Mouse (Mus musculus) brown adipose tissue, adult 24 weeks (tissue): ENCODE measurements around the gene C8a. TPM values are rescaled to one million over a fixed set of nuclear protein-coding genes. Genes with fewer than 3 reads are reported as not detected.

Experiments used
- H3K27ac ChIP-seq: fragments of 200-500 bp; replicated peaks from 2 replicates; pipeline ENCODE4 v1.5.1; 2012; ENCODE audit warnings: low read depth, mild to moderate bottlenecking, low read length
- H3K4me1 ChIP-seq: fragments of 200-500 bp; 2 replicates; pipeline ENCODE4 v1.6.1; 2012; ENCODE audit warnings: low read length, mixed read lengths; ENCODE audit not compliant: control insufficient read depth, insufficient read depth, insufficient read length
- H3K4me3 ChIP-seq: fragments of 200-500 bp; 2 replicates; pipeline ENCODE4 v1.5.1; 2012; ENCODE audit warnings: low read depth, mild to moderate bottlenecking, low read length, moderate library complexity; ENCODE audit not compliant: insufficient read depth
- polyA plus RNA-seq: library from polyadenylated mRNA; stranded (reverse); fragments of >200 nt; gene quantifications from 2 replicates; pipeline ENCODE4 v1.2.4, GENCODE M21; 2012; ENCODE audit not compliant: missing spikeins, insufficient read depth, insufficient read length

The C8a gene
- not detected in 2 replicates for polyA plus RNA-seq

- Histone ChIP-seq H3K27ac (no peak within 1 kb of the TSS), H3K4me3 (no peak within 1 kb of the TSS)
These were observed at the start of gene C8a for GRCm38 (mm10) chr4:104876323-104876722. TSS of gene C8a (minus strand) at chr4:104876398.

GRCm38 (mm10) chr4:104925383-104925782 is 49.2 kb upstream of the C8a start:
- no peaks in the 10 kb centered on the region for H3K4me1 ChIP-seq
- H3K4me3 ChIP-seq = no peak overlapping the region
- no peak overlapping the region for H3K27ac ChIP-seq

More at GRCm38 (mm10) chr4:104876323-104876722, at the start of gene C8a:
- H3K4me1 ChIP-seq = no peaks in the 10 kb centered on the region

DNA sequence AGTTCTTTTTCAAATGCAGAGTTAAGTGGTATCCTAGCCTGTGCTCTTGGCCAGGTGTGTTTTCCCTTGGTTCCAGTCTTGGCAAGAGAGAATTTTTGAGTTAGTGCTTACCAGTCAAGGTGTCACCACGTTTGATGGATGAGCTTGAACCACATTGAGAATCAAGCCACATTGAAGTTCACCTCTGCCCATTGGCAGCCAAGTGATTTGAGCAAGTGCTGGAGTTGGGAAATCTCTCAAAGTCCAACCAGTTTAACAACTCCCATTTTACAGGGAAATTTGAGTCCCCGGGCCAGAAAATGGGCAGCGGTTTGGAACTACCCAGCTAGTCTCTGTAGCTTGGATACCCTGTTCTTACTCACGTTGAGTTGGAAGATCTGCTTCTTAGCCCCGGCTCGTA is 41.8 kb upstream of the C8a start:
- H3K4me1 ChIP-seq = no peaks in the 10 kb centered on the region
- H3K4me3 ChIP-seq = no peak overlapping the region
- H3K27ac ChIP-seq = no peak overlapping the region

DNA sequence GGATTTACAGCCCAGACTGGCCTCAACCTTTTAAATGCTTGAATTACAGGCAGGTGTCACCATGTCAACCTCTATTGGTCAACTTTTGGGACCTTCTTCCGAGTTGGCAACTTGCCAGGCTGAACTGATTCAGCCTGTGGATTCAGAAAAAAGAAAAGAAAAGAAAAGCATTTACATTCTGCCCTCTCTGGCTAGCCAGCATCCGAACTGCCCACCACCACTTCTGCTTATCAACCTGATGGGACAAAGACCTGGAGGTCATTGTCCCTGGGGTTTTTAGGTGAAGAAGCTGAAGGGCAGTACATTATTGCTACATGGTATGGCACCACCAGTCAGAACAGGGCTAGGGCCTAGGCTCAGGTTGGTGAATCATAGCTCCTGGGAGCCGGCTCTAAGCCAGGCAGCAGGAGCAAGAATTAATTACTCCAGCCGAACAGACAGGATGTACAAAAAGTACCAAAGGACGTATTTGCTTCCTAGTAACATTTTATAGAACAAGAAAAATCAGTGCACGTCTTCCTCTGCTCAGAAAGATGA is 38.6 kb upstream of the C8a start:
- Histone ChIP-seq H3K4me3 (no peak overlapping the region), H3K27ac (no peak overlapping the region), H3K4me1 (no peaks in the 10 kb centered on the region)

DNA sequence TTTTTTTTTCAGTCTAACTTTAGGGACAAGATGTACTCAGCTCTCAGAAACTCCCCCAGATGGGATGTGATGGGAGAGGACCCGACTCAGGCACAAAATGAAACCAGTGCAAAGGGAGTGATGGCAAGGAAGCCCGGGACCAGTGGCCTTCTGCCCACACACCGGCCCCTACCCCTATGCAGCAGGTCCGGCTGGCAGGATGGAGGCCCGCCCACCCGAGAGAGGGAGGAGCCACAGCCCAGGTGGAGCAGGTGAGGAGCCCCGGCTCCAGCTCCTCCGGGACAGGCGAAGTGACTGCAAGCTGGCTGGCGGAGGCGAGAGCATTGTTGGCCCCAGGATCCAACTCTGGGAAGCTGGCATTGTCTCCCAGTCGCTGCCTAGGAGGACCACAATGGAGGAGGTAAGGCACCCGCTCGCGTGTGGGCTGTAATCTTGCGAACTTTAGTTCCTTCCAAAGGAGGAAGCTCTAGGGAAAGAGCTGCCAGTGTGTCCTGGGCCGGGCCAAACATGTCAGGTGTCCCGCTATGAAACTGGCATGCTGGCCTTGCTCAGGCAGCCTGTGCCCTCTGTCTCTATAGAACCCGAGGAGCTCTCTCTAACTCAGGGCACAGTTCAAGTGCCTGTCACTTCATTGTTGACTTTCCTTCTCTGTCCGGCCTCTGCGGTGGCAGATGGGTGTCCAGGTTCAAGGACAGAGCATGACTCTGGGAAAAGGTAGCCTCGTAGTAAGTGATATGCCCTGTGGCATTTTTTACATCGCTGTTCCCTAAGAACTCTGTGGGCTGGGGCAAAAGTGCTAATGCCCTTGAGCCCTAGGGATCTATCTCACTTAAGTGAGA is 37.3 kb upstream of the C8a start, which contains the start of gene Fyb2:
Fyb2 (plus strand) TSS at position 166 of the 839 bp plus-strand sequence.
- Histone ChIP-seq H3K4me3 (no peak within 1 kb of the TSS), H3K27ac (no peak within 1 kb of the TSS), H3K4me1 (no peaks in the 10 kb centered on the region)

GRCm38 (mm10) chr4:104911685-104912084 is 35.5 kb upstream of the C8a start:
- Histone ChIP-seq H3K4me3 (no peak overlapping the region), H3K27ac (no peak overlapping the region), H3K4me1 (no peaks in the 10 kb centered on the region)

DNA sequence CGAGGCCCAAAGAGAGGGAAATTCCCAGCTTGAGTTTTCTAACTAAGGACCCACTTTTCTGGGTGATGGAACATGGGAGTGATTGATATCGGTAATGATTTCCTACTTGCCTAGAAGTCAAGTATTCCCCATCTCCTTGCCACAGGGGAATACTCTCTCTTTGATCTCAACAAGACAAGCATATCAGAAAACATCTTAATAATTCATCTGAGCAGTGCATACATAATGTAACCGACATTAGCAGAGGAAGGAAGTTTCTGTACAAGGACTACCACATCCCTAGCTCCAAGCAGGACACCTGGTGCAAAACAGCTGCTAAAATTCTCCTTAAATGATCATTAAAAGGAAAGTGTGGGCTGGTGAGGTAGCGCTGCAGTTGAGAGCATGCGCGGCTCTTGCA is 28.9 kb upstream of the C8a start:
- H3K27ac ChIP-seq = no peak overlapping the region
- no peaks in the 10 kb centered on the region for H3K4me1 ChIP-seq
- no peak overlapping the region for H3K4me3 ChIP-seq

DNA sequence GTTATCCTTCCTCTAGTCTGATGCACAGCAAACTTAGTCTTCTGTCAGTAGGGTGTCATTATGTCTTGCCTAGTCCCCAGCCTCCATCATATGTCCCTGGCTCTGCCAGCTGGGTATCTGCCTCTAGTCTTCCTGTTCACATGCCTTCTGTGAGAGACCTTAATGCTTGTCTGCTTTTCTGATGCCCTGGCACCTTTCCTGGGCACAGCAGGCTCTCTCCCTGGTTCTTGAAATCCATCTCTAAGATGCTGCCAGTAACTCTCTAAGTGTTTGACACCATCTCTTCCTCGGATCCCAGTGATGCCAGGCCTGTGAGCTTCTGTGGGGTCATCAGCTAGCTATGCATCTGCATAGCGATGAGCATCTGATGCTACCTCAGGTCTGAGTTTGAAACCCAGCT is 26.6 kb upstream of the C8a start:
- no peak overlapping the region for H3K4me3 ChIP-seq
- H3K4me1 ChIP-seq = no peaks in the 10 kb centered on the region

DNA sequence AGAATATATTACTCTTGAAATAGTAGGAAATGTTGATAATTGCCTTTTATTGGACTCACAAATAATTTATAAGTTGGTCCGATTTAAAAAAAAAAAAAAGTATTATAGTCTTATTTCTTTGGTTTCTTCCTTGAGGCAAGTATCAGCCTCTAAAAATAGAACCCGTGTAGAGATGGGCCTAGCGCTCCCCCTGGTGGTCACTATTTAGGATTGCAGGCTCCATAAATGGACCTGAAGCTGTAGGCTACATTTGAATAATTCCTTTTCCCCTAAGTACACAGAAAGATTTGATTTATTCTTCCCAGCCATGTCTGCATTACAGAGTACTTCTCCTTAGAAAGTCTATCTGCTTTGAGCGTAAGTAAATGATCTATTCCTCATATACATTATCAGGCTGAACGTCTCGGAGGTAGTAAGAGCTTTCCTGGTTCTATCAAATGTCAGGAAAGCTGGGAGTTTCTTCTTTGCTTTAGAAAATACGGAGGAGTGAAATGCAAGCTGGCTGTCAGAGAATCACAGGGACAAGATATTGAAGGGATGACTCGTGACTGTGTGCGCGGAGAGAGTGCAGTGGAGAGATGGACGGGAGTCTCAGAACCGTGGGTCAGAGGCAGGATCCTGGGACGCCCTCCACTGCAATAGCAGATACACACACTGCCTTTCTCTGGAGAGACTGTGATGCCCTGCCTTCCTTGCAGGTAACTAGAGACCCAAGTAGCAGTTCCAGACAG is 18.0 kb upstream of the C8a start:
- H3K27ac ChIP-seq = no peak overlapping the region

More for the DNA sequence above, 26.6 kb upstream of the C8a start:
- H3K27ac ChIP-seq = no peak overlapping the region

DNA sequence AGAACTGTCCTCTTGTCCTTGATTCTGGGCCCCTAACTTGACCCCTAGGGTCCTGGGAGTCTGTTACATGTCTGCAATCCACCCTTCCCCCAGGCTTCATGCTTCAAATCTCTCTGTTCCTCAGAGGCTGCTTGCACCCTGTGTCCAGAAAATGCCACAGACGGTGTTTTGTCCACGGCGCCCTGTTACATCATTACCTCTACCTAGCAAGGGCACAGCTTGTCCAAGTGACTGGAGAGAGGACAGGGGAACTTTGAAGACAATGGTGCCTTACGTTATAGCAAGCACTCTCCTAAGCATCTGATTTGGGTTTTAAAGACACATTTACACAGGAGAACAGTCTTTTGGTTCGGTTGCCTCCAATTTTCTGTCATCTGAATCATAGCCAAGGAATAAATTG is 17.4 kb upstream of the C8a start:
- no peaks in the 10 kb centered on the region for H3K4me1 ChIP-seq

More for the DNA sequence above, 18.0 kb upstream of the C8a start:
- H3K4me1 ChIP-seq = no peaks in the 10 kb centered on the region
- H3K4me3 ChIP-seq = no peak overlapping the region

GRCm38 (mm10) chr4:104891708-104892107 is 15.5 kb upstream of the C8a start:
- Histone ChIP-seq H3K27ac (no peak overlapping the region), H3K4me3 (no peak overlapping the region), H3K4me1 (no peaks in the 10 kb centered on the region)

More for the DNA sequence above, 17.4 kb upstream of the C8a start:
- no peak overlapping the region for H3K27ac ChIP-seq
- H3K4me3 ChIP-seq = no peak overlapping the region

DNA sequence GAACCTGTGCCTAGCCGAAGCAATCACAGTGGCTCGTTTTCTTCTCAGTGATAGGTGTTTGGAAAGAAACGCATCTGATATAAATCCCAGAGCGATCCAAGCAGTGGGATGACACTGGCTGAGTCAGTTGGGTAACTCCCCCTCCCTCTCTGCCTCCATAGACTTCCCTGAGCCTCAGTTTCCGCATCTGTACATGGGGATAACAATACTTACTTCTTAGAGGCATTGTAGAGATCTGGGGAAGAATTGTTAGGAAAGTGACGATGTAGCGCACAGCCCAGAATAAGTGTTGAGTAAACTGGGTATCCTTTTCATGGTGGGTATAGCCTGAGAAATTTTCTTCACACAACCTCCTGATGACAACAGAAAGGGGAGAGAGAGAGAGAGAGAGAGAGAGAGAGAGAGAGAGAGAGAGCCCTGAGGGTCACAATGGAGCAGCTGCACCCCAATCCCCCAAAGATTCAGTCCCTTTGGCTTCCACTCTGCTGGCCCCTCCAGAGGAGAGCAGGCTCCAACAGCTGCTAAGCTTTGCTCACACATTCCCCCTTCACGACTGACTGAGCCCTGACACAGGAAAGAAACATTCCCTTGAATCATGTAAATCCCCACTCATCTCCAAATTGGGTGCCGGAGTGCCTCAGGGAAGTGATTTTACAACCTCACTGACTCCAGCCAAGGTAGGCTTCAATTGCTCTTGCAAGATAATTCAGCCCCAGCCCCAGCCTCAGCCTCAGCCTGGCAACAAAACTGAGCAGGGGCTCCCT is 12.5 kb upstream of the C8a start:
- Histone ChIP-seq H3K27ac (no peak overlapping the region), H3K4me3 (no peak overlapping the region), H3K4me1 (no peaks in the 10 kb centered on the region)

GRCm38 (mm10) chr4:104887486-104887885 is 11.3 kb upstream of the C8a start:
- Histone ChIP-seq H3K4me1 (no peaks in the 10 kb centered on the region), H3K4me3 (no peak overlapping the region), H3K27ac (no peak overlapping the region)

DNA sequence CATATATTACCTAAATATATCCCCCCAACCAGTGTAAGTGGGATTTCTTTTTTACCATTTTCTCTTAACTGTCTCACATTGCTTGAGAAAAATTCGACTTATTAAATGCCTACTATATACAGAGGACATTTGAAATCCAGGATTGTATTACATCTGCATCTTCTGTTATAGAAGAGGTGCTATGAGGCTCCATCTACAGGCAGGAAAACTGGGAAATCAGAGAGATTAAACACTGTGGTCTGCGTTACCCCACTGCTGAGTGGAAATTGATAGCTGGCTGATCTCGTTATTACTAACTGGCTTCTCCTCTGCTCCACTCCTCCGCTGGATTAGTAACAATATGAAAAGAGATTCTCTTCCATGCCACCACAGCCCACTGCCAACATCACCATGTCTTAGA is 366 bp downstream of the C8a start:
- H3K27ac ChIP-seq = no peak overlapping the region
- no peaks in the 10 kb centered on the region for H3K4me1 ChIP-seq
- H3K4me3 ChIP-seq = no peak overlapping the region

DNA sequence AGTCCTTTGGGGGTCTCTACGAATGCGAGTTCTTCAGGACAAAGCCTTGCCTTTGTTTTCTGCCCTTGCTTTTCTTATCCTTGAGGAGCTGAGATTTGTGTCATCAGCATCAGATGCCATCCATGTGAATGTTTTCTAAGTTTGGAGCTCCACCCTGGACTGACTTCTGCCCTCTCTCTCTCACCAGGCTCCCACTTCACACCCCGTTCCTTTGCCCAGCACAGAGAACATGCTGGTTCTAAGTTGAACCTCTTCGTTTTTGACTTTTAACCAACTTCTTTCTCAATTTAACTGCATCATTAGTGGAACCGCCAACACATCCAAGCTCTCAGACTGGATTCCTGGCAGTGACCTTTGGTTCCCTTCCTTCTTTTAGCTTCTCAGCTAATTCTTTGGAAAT is 6.0 kb downstream of the C8a start:
- Histone ChIP-seq H3K4me1 (no peaks in the 10 kb centered on the region), H3K27ac (no peak overlapping the region), H3K4me3 (no peak overlapping the region)
